Mouse (Mus musculus) subcutaneous adipose tissue, adult 2 months (tissue): ENCODE results near the gene Fahd2a. TPM values are rescaled to one million over a fixed set of nuclear protein-coding genes. Genes with fewer than 3 reads are reported as not detected.

Source experiments
- polyA plus RNA-seq: library from polyadenylated mRNA; depleted of rRNA; stranded (reverse); fragments of >200 nt; gene quantifications from 2 replicates; pipeline ENCODE4 v1.2.3, GENCODE M21; 2012; ENCODE audit warnings: low replicate concordance; rRNA removed

The Fahd2a gene
- 30.8 and 43.2 TPM in 2 replicates for polyA plus RNA-seq

GRCm38 (mm10) chr2:127444055-127444789, at the start of gene Fahd2a:
Gene Fahd2a, minus strand, starts transcription at chr2:127444565.

GRCm38 (mm10) chr2:127424977-127425376, 19.4 kb downstream of the Fahd2a start, which contains the start of gene Gpat2:
Gene Gpat2, plus strand, starts transcription at chr2:127425199.

Other genes starting within 250 kb of the Fahd2a start
- gene 1810024B03Rik, start 236.3 kb downstream of the Fahd2a start, polyA plus RNA-seq: 2.3 TPM in 2 replicates
- 47.7 and 72.8 TPM in 2 replicates for gene Snrnp200, start 236.2 kb downstream of the Fahd2a start, polyA plus RNA-seq
- 79.4 and 82.5 TPM in 2 replicates for gene Ciao1, start 196.7 kb downstream of the Fahd2a start, polyA plus RNA-seq
- gene Tmem127, start 196.7 kb downstream of the Fahd2a start, polyA plus RNA-seq: 96.8 and 112 TPM in 2 replicates
- gene Stard7, start 174.3 kb downstream of the Fahd2a start, polyA plus RNA-seq: 40.2 and 47.2 TPM in 2 replicates
- 2.2 and 11.6 TPM in 2 replicates for gene Dusp2, start 108.4 kb downstream of the Fahd2a start, polyA plus RNA-seq
- not detected in 2 replicates for gene Astl, start 105.9 kb downstream of the Fahd2a start, polyA plus RNA-seq
- gene Adra2b, start 81.4 kb downstream of the Fahd2a start, polyA plus RNA-seq: 0.41 and 0.66 TPM in 2 replicates
- gene Gpat2, start 19.4 kb downstream of the Fahd2a start, polyA plus RNA-seq: 0.21 and 0.28 TPM in 2 replicates
- gene Kcnip3, start 77.5 kb upstream of the Fahd2a start, polyA plus RNA-seq: 2.6 and 16.0 TPM in 2 replicates
- 0.10 and 1.6 TPM in 2 replicates for gene Prom2, start 96.9 kb upstream of the Fahd2a start, polyA plus RNA-seq
- gene Zfp661, start 142.5 kb upstream of the Fahd2a start, polyA plus RNA-seq: 3.7 and 4.5 TPM in 2 replicates
- gene Mrps5, start 142.7 kb upstream of the Fahd2a start, polyA plus RNA-seq: 52.5 and 67.7 TPM in 2 replicates
- gene Mal, start 212.1 kb upstream of the Fahd2a start, polyA plus RNA-seq: 0.44 and 13.8 TPM in 2 replicates